Mouse (Mus musculus): ENCODE results near the gene Esrrg.

Esrrg gene

DNA sequence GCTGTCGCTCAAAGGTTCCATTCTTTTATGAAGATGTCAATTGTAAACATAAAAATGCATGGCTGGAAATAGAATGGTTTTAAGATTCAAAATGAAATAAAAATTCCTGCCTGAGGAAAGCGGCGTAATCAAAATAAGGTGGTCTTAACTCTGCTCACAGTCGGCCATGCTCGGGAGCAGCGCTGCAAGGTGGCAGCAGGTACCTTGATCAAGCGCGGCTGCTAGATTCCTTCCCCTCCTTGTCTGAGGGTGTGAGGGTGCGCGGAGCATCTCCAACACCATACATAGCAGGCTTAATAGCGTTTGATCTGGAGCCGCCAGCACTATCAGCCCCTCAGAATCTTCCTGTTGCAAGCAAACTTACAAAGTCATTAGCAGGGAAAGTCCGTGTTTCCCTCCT, 399.9 kb downstream of the Esrrg start:
- DNase-seq, result no peak

DNA sequence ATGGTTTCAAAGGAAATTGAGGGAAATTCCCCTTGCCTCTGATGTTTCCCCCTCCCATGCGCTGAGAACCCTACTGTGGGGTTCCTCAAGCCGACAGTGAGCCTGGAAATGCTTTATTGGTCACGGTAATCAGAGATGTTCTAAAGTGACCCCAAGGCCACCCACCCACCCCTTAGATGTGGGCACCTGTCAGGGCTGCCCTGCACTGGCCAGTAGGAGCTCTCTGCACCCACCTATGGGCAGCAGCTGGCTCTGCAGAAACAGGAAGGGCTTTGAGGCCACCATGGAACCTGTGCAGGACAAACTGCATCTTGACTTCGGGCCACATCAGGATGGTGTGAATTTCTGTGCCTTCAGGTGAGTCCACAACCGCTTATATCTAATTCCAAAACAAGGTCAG, 401.3 kb downstream of the Esrrg start:
- no peak for DNase-seq

DNA sequence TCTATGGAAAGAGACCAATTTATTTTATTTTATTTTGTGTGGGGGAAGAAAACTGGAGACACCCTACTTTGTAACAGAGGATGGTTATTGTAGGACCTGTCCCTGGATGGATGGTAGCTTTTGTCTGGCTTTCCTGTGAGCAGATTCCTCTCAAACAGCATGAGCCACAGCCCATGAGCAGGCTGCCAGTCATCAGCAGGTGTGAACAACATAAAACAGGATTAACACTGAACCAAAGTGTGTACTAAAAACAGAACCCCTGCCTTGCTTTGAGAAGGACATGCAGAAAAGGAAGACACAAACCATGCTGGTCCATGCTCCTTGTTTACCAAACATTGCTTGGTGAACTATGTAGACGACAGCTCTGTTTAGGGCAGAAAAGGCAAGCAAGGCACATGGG, 402.3 kb downstream of the Esrrg start:
- no peak for DNase-seq

DNA sequence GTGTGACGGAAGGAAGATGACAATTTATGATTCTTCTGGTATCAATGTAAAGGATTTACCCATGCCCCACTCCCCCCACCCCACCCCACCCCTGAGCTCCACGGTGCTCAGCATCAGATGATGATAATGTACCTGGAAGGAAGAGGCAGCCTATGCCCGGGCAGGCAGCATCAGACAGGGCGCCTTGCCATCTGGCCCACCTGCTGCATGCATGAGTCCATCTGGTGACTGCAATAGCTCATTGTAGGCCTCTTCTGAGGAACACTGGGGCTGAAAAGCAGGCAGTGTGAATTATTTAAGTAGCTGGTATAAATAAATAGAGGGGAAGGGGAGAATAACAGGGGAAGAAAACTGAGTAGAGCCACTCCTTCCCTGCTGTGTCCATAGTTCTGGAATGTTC, 405.8 kb downstream of the Esrrg start:
- peak; percentile 93 for DNase-seq

- no peak for DNase-seq
Measured at GRCm38 (mm10) chr1:188017956-188018862, 409.6 kb downstream of the Esrrg start.

- DNase-seq, result no peak
Measured at GRCm38 (mm10) chr1:188029205-188029604, 420.6 kb downstream of the Esrrg start.

DNA sequence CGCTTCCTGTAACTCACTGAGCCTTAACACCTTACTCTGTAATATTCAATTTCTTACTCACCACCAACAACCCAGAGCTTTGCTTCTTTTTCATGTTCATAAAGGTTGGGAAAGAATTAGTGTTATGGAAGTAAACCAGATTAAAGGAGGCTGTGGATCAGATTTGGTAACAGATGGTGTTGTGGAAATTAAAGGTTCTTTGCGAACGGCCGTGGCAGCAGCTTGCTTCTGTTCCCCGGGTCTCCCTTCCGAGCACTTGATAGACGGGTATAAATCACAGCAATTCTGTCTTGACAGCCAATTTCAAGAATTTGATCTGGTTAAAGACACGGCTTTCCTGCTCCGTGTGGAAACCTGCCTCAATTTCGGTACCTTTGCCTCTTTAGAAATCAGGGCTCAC, 421.5 kb downstream of the Esrrg start:
- DNase-seq, result no peak

DNA sequence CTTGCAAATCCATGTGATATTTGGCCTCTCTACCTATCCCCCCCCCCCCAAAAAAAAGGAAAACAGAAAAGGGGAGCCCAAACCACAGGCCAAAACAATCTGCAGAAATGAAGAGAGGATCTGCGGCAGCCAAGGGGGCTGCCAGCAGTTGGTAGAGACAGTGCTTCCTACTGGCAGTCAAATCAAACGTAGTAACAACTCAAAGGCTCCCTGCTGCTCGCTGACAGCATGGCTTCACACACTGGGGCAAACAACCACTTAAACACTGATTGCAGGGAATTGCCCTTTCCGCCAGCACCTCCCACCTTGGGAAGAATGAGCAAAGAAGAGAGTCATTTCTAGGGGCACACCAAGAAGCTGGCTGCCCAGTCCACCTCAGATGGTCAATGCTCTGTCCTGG, 422.7 kb downstream of the Esrrg start:
- DNase-seq, result no peak

GRCm38 (mm10) chr1:188035957-188036356, 427.4 kb downstream of the Esrrg start:
- DNase-seq, result no peak

DNA sequence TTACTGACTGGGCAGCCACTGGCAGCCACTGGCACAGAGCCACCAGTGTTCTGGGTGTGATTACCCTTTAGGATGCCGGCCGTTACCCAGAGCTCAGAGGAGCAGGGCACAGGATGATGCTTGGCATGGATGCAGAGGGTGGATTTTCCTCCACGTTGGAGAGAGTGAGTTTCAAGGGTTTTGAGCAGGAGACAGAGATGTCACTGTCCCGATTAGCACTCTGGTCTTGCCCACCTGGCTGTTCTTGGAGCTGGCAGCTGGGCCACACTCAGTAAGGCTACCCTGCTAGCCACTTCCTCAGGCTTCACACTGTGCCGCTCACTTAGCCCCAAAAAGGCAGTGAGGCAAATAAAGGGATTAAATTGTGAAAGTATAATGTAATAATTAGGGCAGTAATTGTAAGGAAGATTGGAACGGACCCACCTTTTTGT, 438.1 kb downstream of the Esrrg start:
- peak; percentile 16 to 26 for DNase-seq

GRCm38 (mm10) chr1:188047148-188047547, 438.6 kb downstream of the Esrrg start:
- no peak for DNase-seq

- DNase-seq, result no peak
Measured at GRCm38 (mm10) chr1:188055888-188056287, 447.3 kb downstream of the Esrrg start.

GRCm38 (mm10) chr1:188057892-188058291, 449.3 kb downstream of the Esrrg start:
- no peak for DNase-seq

- no peak for DNase-seq
Measured at GRCm38 (mm10) chr1:188059006-188059405, 450.4 kb downstream of the Esrrg start.

DNA sequence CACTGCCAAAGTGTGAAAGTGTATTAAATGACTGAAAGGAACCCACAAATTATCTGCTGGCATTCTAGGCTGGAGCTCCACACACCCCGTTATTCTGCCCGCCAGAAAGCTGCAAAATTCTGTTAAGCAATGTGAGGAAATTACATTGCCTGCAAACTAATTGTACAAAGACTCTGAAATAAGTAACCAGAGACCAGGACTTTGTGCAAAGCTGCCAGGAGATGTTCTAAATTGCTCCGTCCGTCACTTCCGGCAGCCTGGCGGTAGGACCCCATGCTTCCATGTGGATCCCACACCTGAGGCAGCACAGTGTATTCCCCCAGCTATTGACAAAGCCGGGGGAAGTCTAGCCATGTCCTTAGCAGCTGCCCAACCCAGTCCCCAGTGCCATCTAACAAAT, 451.9 kb downstream of the Esrrg start:
- no peak for DNase-seq

DNA sequence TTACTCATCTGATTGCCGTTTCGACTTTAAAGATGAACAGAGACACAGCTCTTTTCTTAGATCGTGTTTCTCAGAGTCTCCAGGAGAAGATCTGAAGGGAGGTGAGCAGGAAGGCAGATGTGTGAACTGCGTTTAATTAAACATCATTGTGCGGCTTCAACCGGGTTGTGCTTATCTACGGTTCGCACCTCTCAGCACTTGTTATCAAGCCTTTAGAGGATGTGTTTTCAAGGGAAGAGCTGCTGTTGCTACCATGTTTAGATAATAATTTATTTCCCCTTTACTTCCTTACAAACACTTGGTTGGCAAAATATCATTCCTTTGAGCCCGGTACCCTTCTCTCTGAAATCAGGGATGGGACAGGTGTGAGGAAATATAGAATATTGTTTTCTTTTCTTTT, 460.2 kb downstream of the Esrrg start:
- no peak for DNase-seq

- no peak for DNase-seq
Measured at GRCm38 (mm10) chr1:188069849-188070248, 461.3 kb downstream of the Esrrg start.

- DNase-seq, result peak; percentile 91 to 95
Measured at GRCm38 (mm10) chr1:188077561-188078195, 469.1 kb downstream of the Esrrg start.

DNA sequence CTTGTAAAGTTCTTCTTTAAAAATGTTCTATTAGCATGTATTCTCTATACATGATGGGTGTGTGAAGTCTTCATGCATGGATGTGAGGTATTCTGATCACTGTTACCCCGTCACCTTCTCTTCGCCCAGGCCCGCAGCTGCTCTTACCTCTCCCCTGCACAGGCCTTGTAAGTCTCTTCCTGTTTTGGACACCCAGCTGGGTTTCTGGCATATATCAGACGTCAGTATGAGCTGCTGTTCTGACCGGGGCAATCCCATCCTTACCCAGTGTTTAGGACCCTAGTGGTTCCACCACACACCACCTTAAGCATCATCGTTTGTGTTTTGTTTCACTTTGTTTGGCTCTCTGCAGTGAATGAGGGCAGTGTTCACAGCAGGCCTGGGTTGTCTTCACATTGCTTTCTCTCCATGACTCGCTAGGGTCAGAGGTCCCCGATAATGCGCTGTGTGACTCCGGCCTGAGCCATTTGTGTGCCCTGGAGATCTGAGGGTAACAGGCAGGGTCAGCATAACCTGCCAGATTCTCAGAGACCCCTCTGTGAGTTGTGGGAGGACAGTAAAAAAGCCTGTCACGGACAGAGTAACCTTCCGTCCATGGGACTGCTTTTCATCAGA, 471.8 kb downstream of the Esrrg start:
- DNase-seq, result no peak

GRCm38 (mm10) chr1:188082665-188083640, 474.4 kb downstream of the Esrrg start:
- DNase-seq, result peak in 1 of 2 experiments; percentile 8

DNA sequence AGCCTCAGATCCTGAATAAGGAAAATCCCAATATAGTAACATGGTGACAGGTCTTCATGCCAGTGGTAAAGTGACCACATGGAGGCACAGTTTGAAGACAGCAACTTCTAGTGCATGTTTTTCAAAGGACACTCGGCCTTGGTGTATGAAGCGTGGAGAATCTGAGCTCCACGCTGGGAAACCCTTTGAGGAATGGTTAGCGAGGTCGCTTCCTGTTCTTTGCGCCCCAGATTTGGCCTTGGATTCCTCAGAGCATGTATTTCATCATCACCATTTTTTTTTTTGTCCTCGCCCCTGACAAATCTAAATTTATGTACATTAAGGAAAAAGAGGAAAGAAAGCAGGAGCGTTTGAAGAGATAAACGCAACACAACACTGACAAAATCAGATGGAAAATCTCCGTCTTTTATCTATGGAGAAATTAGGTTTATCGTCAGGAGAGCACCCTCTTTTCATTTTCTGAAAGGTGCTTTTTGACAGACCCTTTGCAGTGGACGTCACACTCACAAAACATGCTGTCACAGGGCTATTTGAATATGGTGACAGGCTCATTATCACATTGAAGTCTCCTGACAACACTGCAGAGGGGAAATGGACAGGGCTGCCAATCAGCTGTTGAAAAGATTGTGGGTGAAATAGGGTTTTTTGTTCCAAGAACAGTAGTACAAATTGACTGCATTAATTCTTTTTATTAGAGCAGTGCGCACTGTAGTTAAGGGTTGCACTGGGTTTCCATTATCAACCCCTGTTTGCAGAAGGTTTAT, 476.7 kb downstream of the Esrrg start:
- no peak for DNase-seq

- no peak for DNase-seq
Measured at GRCm38 (mm10) chr1:188093724-188094123, 485.1 kb downstream of the Esrrg start.
